Mouse (Mus musculus) forebrain, postnatal 0 days (tissue): ENCODE measurements around the gene Grb10. TPM values are rescaled to one million over a fixed set of nuclear protein-coding genes. Genes with fewer than 3 reads are reported as not detected.

Source experiments
- ATAC-seq: fragments of 200-750 bp; cut with Nextera tagmentation; 2 replicates; pipeline ENCODE4 v1.8.0; 2017; ENCODE audit warnings: mild to moderate bottlenecking, moderate library complexity
- DNase-seq: peaks from one replicate; pipeline ENCODE4 v3.0.0-alpha.2; 2015
- H3K27ac ChIP-seq: fragments of 300-500 bp; sonication (generic); 2 replicates; pipeline ENCODE4 v1.5.1; 2014; ENCODE audit warnings: low read depth, mild to moderate bottlenecking, antibody characterized with exemption, low read length, moderate library complexity, mixed read lengths
- H3K27me3 ChIP-seq: fragments of 300-500 bp; sonication (generic); 2 replicates; pipeline ENCODE4 v1.6.1; 2014; ENCODE audit warnings: mild to moderate bottlenecking, low read length, mixed read lengths; ENCODE audit not compliant: insufficient read depth
- H3K36me3 ChIP-seq: fragments of 300-500 bp; sonication (generic); 2 replicates; pipeline ENCODE4 v1.6.1; 2014; ENCODE audit warnings: mild to moderate bottlenecking, moderate library complexity; ENCODE audit not compliant: insufficient read depth
- H3K4me1 ChIP-seq: fragments of 300-500 bp; sonication (generic); 2 replicates; pipeline ENCODE4 v1.6.1; 2014; ENCODE audit warnings: antibody characterized with exemption; ENCODE audit not compliant: insufficient read depth
- H3K4me2 ChIP-seq: fragments of 300-500 bp; sonication (generic); 2 replicates; pipeline ENCODE4 v1.6.1; 2014; ENCODE audit warnings: low read depth, mild to moderate bottlenecking, moderate library complexity
- H3K4me3 ChIP-seq: fragments of 300-500 bp; sonication (generic); 2 replicates; pipeline ENCODE4 v1.5.1; 2014; ENCODE audit warnings: low read depth, low read length, mixed read lengths
- H3K9ac ChIP-seq: fragments of 300-500 bp; sonication (generic); 2 replicates; pipeline ENCODE4 v1.6.1; 2014; ENCODE audit warnings: mild to moderate bottlenecking
- H3K9me3 ChIP-seq: fragments of 300-500 bp; sonication (generic); 2 replicates; pipeline ENCODE4 v1.6.1; 2016; ENCODE audit warnings: low read length
- CTCF ChIP-seq: sonication (generic); IDR thresholded peaks from 2 replicates; pipeline ENCODE4 v1.5.1; 2016; ENCODE audit warnings: antibody characterized with exemption, control low read depth, low read depth
- WGBS: fragments of 180-500 bp; shearing (Covaris S2); extraction: QIAGEN DNeasy Blood & Tissue Kit; methylation state at CpG from one replicate; pipeline ENCODE4 v1.1.7; 2014; 5-methylcytosine and 5-hydroxymethylcytosine counted together
- polyA plus RNA-seq: library from polyadenylated mRNA; unstranded; fragments of >200 nt; fragmentation: Nextera tagmentation; extraction: Ambion mirVana; gene quantifications from 2 replicates; pipeline ENCODE4 v1.2.1, GENCODE M21; 2015
- total RNA-seq: library from RNA; depleted of rRNA; stranded (reverse); fragments of >200 nt; gene quantifications from 2 replicates; pipeline ENCODE4 v1.2.3, GENCODE M21; 2014

The Grb10 gene
- total and polyA plus RNA-seq, 2 experiments from 2014 or later: 32.7 to 80.3 TPM

GRCm38 (mm10) chr11:11957211-11958060 lies 81.0 kb downstream of the Grb10 start:
- WGBS: 90% methylated on average over 5 of the region's 5 CpGs
- no peak overlapping the region for H3K9ac ChIP-seq
- TF ChIP-seq CTCF: no peak
- H3K27me3 ChIP-seq: no peaks in the 10 kb centered on the region
- H3K4me1 ChIP-seq: no peaks in the 10 kb centered on the region
- H3K4me3 ChIP-seq: no peak overlapping the region
- no peak overlapping the region for H3K4me2 ChIP-seq
- no peaks in the 10 kb centered on the region for H3K9me3 ChIP-seq
- H3K36me3 ChIP-seq: no peaks in the 10 kb centered on the region
- H3K27ac ChIP-seq: no peak overlapping the region
- DNase-seq: no peak
- no peak for ATAC-seq

- Histone ChIP-seq H3K9me3 (no peaks in the 10 kb centered on the region), H3K4me1 (no peaks in the 10 kb centered on the region), H3K9ac (no peak overlapping the region), H3K27ac (no peak overlapping the region), H3K4me3 (no peak overlapping the region), H3K4me2 (no peak overlapping the region), H3K36me3 (no peaks in the 10 kb centered on the region), H3K27me3 (no peaks in the 10 kb centered on the region)
- DNase-seq: no peak
- TF ChIP-seq CTCF: no peak
- ATAC-seq: no peak
These were observed 82.7 kb downstream of the Grb10 start for GRCm38 (mm10) chr11:11955783-11956182.

- Histone ChIP-seq H3K4me1 (no peaks in the 10 kb centered on the region), H3K36me3 (no peaks in the 10 kb centered on the region), H3K9me3 (no peaks in the 10 kb centered on the region), H3K27me3 (no peaks in the 10 kb centered on the region), H3K27ac (no peak overlapping the region), H3K4me2 (no peak overlapping the region), H3K4me3 (no peak overlapping the region), H3K9ac (no peak overlapping the region)
- WGBS: 85% methylated on average over 6 of the region's 6 CpGs
- no peak for TF ChIP-seq CTCF
- no peak for DNase-seq
- ATAC-seq: no peak
These were observed 83.9 kb downstream of the Grb10 start for GRCm38 (mm10) chr11:11954606-11955005.

GRCm38 (mm10) chr11:11954115-11954438 lies 84.4 kb downstream of the Grb10 start:
- 87% methylated on average over 4 of the region's 4 CpGs for WGBS
- H3K4me3 ChIP-seq: no peak overlapping the region
- H3K27ac ChIP-seq: no peak overlapping the region
- no peak overlapping the region for H3K9ac ChIP-seq
- no peak overlapping the region for H3K4me2 ChIP-seq
- no peak for ATAC-seq
- no peaks in the 10 kb centered on the region for H3K27me3 ChIP-seq
- H3K9me3 ChIP-seq: no peaks in the 10 kb centered on the region
- H3K36me3 ChIP-seq: no peaks in the 10 kb centered on the region
- H3K4me1 ChIP-seq: no peaks in the 10 kb centered on the region
- no peak for DNase-seq
- no peak for TF ChIP-seq CTCF

- no peak for TF ChIP-seq CTCF
- no peak overlapping the region for H3K4me3 ChIP-seq
- no peaks in the 10 kb centered on the region for H3K36me3 ChIP-seq
- no peaks in the 10 kb centered on the region for H3K27me3 ChIP-seq
- no peaks in the 10 kb centered on the region for H3K9me3 ChIP-seq
- 81% methylated on average over 11 of the region's 11 CpGs for WGBS
- no peak overlapping the region for H3K4me2 ChIP-seq
- no peak overlapping the region for H3K9ac ChIP-seq
- no peak for DNase-seq
- ATAC-seq: no peak
- no peak overlapping the region for H3K27ac ChIP-seq
- no peaks in the 10 kb centered on the region for H3K4me1 ChIP-seq
These were observed 84.9 kb downstream of the Grb10 start for GRCm38 (mm10) chr11:11953364-11954114.

GRCm38 (mm10) chr11:11952569-11952968 lies 85.9 kb downstream of the Grb10 start:
- Histone ChIP-seq H3K27ac (no peak overlapping the region), H3K4me3 (no peak overlapping the region), H3K27me3 (no peaks in the 10 kb centered on the region), H3K9ac (no peak overlapping the region), H3K36me3 (no peaks in the 10 kb centered on the region), H3K4me2 (no peak overlapping the region), H3K9me3 (no peaks in the 10 kb centered on the region), H3K4me1 (no peaks in the 10 kb centered on the region)
- ATAC-seq (no peak), DNase-seq (no peak)
- 96% methylated on average over 1 of the region's 1 CpGs for WGBS
- no peak for TF ChIP-seq CTCF

- Histone ChIP-seq H3K9ac (no peak overlapping the region), H3K4me2 (no peak overlapping the region), H3K4me3 (no peak overlapping the region), H3K4me1 (no peaks in the 10 kb centered on the region), H3K27ac (no peak overlapping the region), H3K9me3 (no peaks in the 10 kb centered on the region), H3K36me3 (no peaks in the 10 kb centered on the region), H3K27me3 (no peaks in the 10 kb centered on the region)
- ATAC-seq (0 out of 2 replicates have a peak, but pooled peaks have one; percentile 12), DNase-seq (no peak)
- no peak for TF ChIP-seq CTCF
- 57% methylated on average over 4 of the region's 4 CpGs for WGBS
These were observed 89.5 kb downstream of the Grb10 start for GRCm38 (mm10) chr11:11948988-11949365.
